Mouse (Mus musculus) liver, embryonic 11.5 days (tissue): Measurements from ENCODE around the gene Pla2g4e. TPM values are rescaled to one million over a fixed set of nuclear protein-coding genes. Genes with fewer than 3 reads are reported as not detected.

Experiments
- ATAC-seq: fragments of 200-750 bp; cut with Nextera tagmentation; replicated peaks from 2 replicates; pipeline ENCODE4 v1.8.0; 2017; ENCODE audit warnings: moderate number of reproducible peaks, mild to moderate bottlenecking, moderate TSS enrichment, moderate library complexity; ENCODE audit not compliant: low FRiP score
- DNase-seq: peaks from one replicate; pipeline ENCODE4 v3.0.0-alpha.2; 2017; ENCODE audit warnings: low spot score
- H3K27ac ChIP-seq: fragments of 300-500 bp; sonication (generic); 2 replicates; pipeline ENCODE4 v1.5.1; 2014; ENCODE audit warnings: mild to moderate bottlenecking, low read depth, low read length, control low read depth
- H3K27me3 ChIP-seq: fragments of 300-500 bp; sonication (generic); replicated peaks from 2 replicates; pipeline ENCODE4 v1.6.1; 2014; ENCODE audit warnings: low read length, mixed read lengths; ENCODE audit not compliant: control insufficient read depth, insufficient read depth
- H3K36me3 ChIP-seq: fragments of 300-500 bp; sonication (generic); 2 replicates; pipeline ENCODE4 v1.6.1; 2014; ENCODE audit warnings: mild to moderate bottlenecking, low read length, moderate library complexity, mixed read lengths; ENCODE audit not compliant: control insufficient read depth, insufficient read depth
- H3K4me1 ChIP-seq: fragments of 300-500 bp; sonication (generic); replicated peaks from 2 replicates; pipeline ENCODE4 v1.6.1; 2014; ENCODE audit warnings: low read length, mixed read lengths; ENCODE audit not compliant: control insufficient read depth, insufficient read depth
- H3K4me2 ChIP-seq: fragments of 300-500 bp; sonication (generic); 2 replicates; pipeline ENCODE4 v1.6.1; 2014; ENCODE audit warnings: mild to moderate bottlenecking, control low read depth, moderate library complexity
- H3K4me3 ChIP-seq: fragments of 300-500 bp; sonication (generic); 2 replicates; pipeline ENCODE4 v1.5.1; 2014; ENCODE audit warnings: low read depth, low read length, control low read depth
- H3K9ac ChIP-seq: fragments of 300-500 bp; sonication (generic); 2 replicates; pipeline ENCODE4 v1.6.1; 2014; ENCODE audit warnings: low read depth, low read length, control low read depth
- H3K9me3 ChIP-seq: fragments of 300-500 bp; sonication (generic); 2 replicates; pipeline ENCODE4 v1.6.1; 2016; ENCODE audit warnings: low read length, inconsistent platforms, mixed read lengths; ENCODE audit not compliant: control insufficient read depth
- WGBS: fragments of 180-500 bp; shearing (Covaris S2); extraction: QIAGEN DNeasy Blood & Tissue Kit; methylation state at CpG from one replicate; pipeline ENCODE4 v1.1.7; 2014; 5-methylcytosine and 5-hydroxymethylcytosine counted together
- polyA plus RNA-seq: library from polyadenylated mRNA; unstranded; fragments of >200 nt; fragmentation: Nextera tagmentation; extraction: Ambion mirVana; gene quantifications from 2 replicates; pipeline ENCODE4 v1.2.1, GENCODE M21; 2014

Gene Pla2g4e
- polyA plus RNA-seq, 1 experiment from 2014 or later, result not detected

GRCm38 (mm10) chr2:120214600-120214999 is 30.5 kb downstream of the Pla2g4e start:
- no peak overlapping the region for H3K27ac ChIP-seq
- no peaks in the 10 kb centered on the region for H3K4me1 ChIP-seq
- no peaks in the 10 kb centered on the region for H3K27me3 ChIP-seq
- 85% methylated on average over 5 of the region's 5 CpGs for WGBS
- H3K36me3 ChIP-seq, result no peaks in the 10 kb centered on the region
- no peaks in the 10 kb centered on the region for H3K9me3 ChIP-seq
- ATAC-seq (no peak), DNase-seq (no peak)
- no peak overlapping the region for H3K9ac ChIP-seq
- no peak overlapping the region for H3K4me2 ChIP-seq
- no peak overlapping the region for H3K4me3 ChIP-seq

GRCm38 (mm10) chr2:120211448-120211847 is 33.7 kb downstream of the Pla2g4e start:
- Histone ChIP-seq H3K9ac (no peak overlapping the region), H3K36me3 (no peaks in the 10 kb centered on the region), H3K4me1 (no peaks in the 10 kb centered on the region), H3K4me2 (no peak overlapping the region), H3K4me3 (no peak overlapping the region), H3K27ac (no peak overlapping the region), H3K27me3 (no peaks in the 10 kb centered on the region), H3K9me3 (no peaks in the 10 kb centered on the region)
- DNase-seq (no peak), ATAC-seq (no peak)
- WGBS, result 60% methylated on average over 2 of the region's 2 CpGs

GRCm38 (mm10) chr2:120207926-120208325 is 37.2 kb downstream of the Pla2g4e start:
- DNase-seq, result no peak

GRCm38 (mm10) chr2:120207028-120207427 is 38.1 kb downstream of the Pla2g4e start:
- no peaks in the 10 kb centered on the region for H3K36me3 ChIP-seq
- ATAC-seq (no peak), DNase-seq (no peak)
- WGBS, result 71% methylated on average over 6 of the region's 6 CpGs
- no peaks in the 10 kb centered on the region for H3K27me3 ChIP-seq
- no peak overlapping the region for H3K4me2 ChIP-seq
- no peaks in the 10 kb centered on the region for H3K9me3 ChIP-seq
- H3K4me1 ChIP-seq, result no peaks in the 10 kb centered on the region
- H3K27ac ChIP-seq, result no peak overlapping the region
- H3K9ac ChIP-seq, result no peak overlapping the region
- H3K4me3 ChIP-seq, result no peak overlapping the region

More at GRCm38 (mm10) chr2:120207926-120208325, 37.2 kb downstream of the Pla2g4e start:
- Histone ChIP-seq H3K27ac (no peak overlapping the region), H3K4me2 (no peak overlapping the region), H3K27me3 (no peaks in the 10 kb centered on the region), H3K9me3 (no peaks in the 10 kb centered on the region), H3K36me3 (no peaks in the 10 kb centered on the region), H3K4me1 (no peaks in the 10 kb centered on the region), H3K9ac (no peak overlapping the region), H3K4me3 (no peak overlapping the region)
- 40% methylated on average over 7 of the region's 7 CpGs for WGBS
- no peak for ATAC-seq

- ATAC-seq, result no peak
- Histone ChIP-seq H3K4me3 (no peak overlapping the region), H3K4me1 (no peaks in the 10 kb centered on the region), H3K27ac (no peak overlapping the region), H3K9ac (no peak overlapping the region), H3K36me3 (no peaks in the 10 kb centered on the region), H3K27me3 (no peaks in the 10 kb centered on the region), H3K9me3 (no peaks in the 10 kb centered on the region), H3K4me2 (no peak overlapping the region)
- DNase-seq, result no peak
- whole genome bisulfite sequencing, result 61% methylated on average over 3 of the region's 3 CpGs
Observed at GRCm38 (mm10) chr2:120203742-120204141, 41.4 kb downstream of the Pla2g4e start.

- no peaks in the 10 kb centered on the region for H3K36me3 ChIP-seq
- DNase-seq, result no peak
- no peak overlapping the region for H3K27ac ChIP-seq
- WGBS, result 74% methylated on average over 7 of the region's 7 CpGs
- no peak overlapping the region for H3K9ac ChIP-seq
- H3K4me2 ChIP-seq, result no peak overlapping the region
- no peaks in the 10 kb centered on the region for H3K27me3 ChIP-seq
- H3K9me3 ChIP-seq, result no peaks in the 10 kb centered on the region
- H3K4me1 ChIP-seq, result no peaks in the 10 kb centered on the region
- no peak overlapping the region for H3K4me3 ChIP-seq
- ATAC-seq, result no peak
Observed at GRCm38 (mm10) chr2:120200077-120200476, 45.1 kb downstream of the Pla2g4e start.

- DNase-seq (no peak), ATAC-seq (no peak)
- no peak overlapping the region for H3K9ac ChIP-seq
- H3K4me3 ChIP-seq, result no peak overlapping the region
- no peaks in the 10 kb centered on the region for H3K4me1 ChIP-seq
- no peak overlapping the region for H3K27ac ChIP-seq
- H3K27me3 ChIP-seq, result no peaks in the 10 kb centered on the region
- WGBS, result 78% methylated on average over 4 of the region's 4 CpGs
- H3K9me3 ChIP-seq, result no peaks in the 10 kb centered on the region
- H3K36me3 ChIP-seq, result no peaks in the 10 kb centered on the region
- H3K4me2 ChIP-seq, result no peak overlapping the region
Observed at GRCm38 (mm10) chr2:120188174-120188573, 57.0 kb downstream of the Pla2g4e start.

- Histone ChIP-seq H3K27ac (no peak overlapping the region), H3K27me3 (no peaks in the 10 kb centered on the region), H3K4me3 (no peak overlapping the region), H3K9ac (no peak overlapping the region), H3K9me3 (no peaks in the 10 kb centered on the region), H3K36me3 (no peaks in the 10 kb centered on the region), H3K4me1 (no peaks in the 10 kb centered on the region), H3K4me2 (no peak overlapping the region)
- ATAC-seq (no peak), DNase-seq (no peak)
- WGBS, result 89% methylated on average over 1 of the region's 1 CpGs
Observed at GRCm38 (mm10) chr2:120187583-120187982, 57.6 kb downstream of the Pla2g4e start.

- H3K4me1 ChIP-seq, result no peaks in the 10 kb centered on the region
- DNase-seq (no peak), ATAC-seq (no peak)
- no peaks in the 10 kb centered on the region for H3K27me3 ChIP-seq
- H3K36me3 ChIP-seq, result no peaks in the 10 kb centered on the region
- 69% methylated on average over 6 of the region's 6 CpGs for WGBS
- H3K27ac ChIP-seq, result no peak overlapping the region
- no peak overlapping the region for H3K9ac ChIP-seq
- no peak overlapping the region for H3K4me2 ChIP-seq
- H3K4me3 ChIP-seq, result no peak overlapping the region
- no peaks in the 10 kb centered on the region for H3K9me3 ChIP-seq
Observed at GRCm38 (mm10) chr2:120185527-120186276, 59.4 kb downstream of the Pla2g4e start.
